Mouse (Mus musculus) cortical plate, adult 2 months (tissue): ENCODE results near the gene Maml3. TPM values are rescaled to one million over a fixed set of nuclear protein-coding genes. Genes with fewer than 3 reads are reported as not detected.

ENCODE experiments used
- H3K27ac ChIP-seq: fragments of 200-500 bp; 2 replicates; pipeline ENCODE4 v1.5.1; 2012; ENCODE audit warnings: low read length, control low read depth, inconsistent platforms; ENCODE audit not compliant: insufficient read depth
- H3K4me1 ChIP-seq: fragments of 200-500 bp; 2 replicates; pipeline ENCODE4 v1.6.1; 2011; ENCODE audit warnings: low read length; ENCODE audit not compliant: control insufficient read depth, insufficient read depth
- H3K4me3 ChIP-seq: fragments of 200-500 bp; 2 replicates; pipeline ENCODE4 v1.5.1; 2011; ENCODE audit warnings: mild to moderate bottlenecking, low read length, control low read depth; ENCODE audit not compliant: insufficient read depth
- CTCF ChIP-seq: fragments of 200-500 bp; IDR thresholded peaks from 2 replicates; pipeline ENCODE4 v1.5.1; 2011; ENCODE audit warnings: mild to moderate bottlenecking, control low read depth, low read length; ENCODE audit not compliant: insufficient read depth; ENCODE audit errors: extremely low read depth
- POLR2A ChIP-seq: fragments of 200-500 bp; IDR thresholded peaks from 2 replicates; pipeline ENCODE4 v1.6.1; 2011; ENCODE audit warnings: mild to moderate bottlenecking, low read length, control low read depth; ENCODE audit not compliant: insufficient read depth; ENCODE audit errors: extremely low read depth
- polyA plus RNA-seq: library from polyadenylated mRNA; depleted of rRNA; stranded (reverse); fragments of >200 nt; gene quantifications from 2 replicates; pipeline ENCODE4 v1.2.3, GENCODE M21; 2012

Gene Maml3
- polyA plus RNA-seq, 1 experiment, result 2.7 TPM

DNA sequence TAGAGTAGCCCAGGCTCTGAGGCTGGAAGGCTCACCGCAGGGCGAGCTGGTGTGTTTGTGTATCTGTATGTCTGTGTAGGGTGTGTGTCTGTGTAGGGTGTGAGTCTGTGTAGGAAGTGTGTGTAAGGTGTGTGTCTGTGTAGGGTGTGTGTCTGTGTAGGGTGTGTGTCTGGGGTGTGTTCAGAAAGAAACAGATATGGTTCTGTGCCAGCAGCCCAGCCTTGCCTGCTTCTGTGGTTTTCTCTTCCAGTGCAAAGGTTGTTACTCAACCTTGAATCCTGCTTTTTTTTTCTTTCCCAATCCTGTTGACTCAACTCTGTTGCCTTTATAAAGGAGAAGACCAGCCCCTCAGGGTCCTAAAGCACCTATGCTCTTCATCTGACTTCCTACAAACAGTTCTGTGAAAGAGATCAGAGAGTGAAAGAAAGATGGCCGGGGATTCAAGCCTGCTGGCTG, 444.0 kb downstream of the Maml3 start:
- Histone ChIP-seq H3K27ac (no peak overlapping the region), H3K4me1 (no peaks in the 10 kb centered on the region; the same call in 1 of the 2 replicates), H3K4me3 (no peak overlapping the region)
- TF ChIP-seq CTCF (no peak), POLR2A (no peak)

DNA sequence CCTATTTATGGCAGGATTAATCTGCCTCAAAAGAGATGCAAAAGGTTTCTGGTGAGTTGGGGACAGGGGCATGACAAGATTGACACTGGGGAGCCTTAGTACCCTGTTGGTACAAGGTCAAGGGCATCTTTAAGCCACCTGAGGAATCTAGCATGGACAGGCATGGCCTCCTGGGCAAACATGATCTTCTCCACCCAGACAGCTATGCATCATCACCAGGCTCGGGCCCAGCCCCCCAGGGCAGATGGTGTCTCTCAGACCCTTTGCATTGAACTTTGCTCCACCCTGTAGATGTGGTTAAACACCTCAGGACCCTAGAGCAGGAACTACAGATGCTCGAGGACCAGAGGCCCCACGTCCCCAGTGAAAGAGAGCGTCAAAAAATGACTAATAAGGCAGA, 444.8 kb downstream of the Maml3 start, which contains the start of gene Mgst2:
TSS of gene Mgst2 (plus strand) at position 301 of the 400 bp plus-strand sequence.
- TF ChIP-seq CTCF (no peak), POLR2A (no peak)
- Histone ChIP-seq H3K27ac (no peak within 1 kb of the TSS), H3K4me3 (no peak within 1 kb of the TSS), H3K4me1 (no peaks in the 10 kb centered on the region; the same call in 1 of the 2 replicates)

DNA sequence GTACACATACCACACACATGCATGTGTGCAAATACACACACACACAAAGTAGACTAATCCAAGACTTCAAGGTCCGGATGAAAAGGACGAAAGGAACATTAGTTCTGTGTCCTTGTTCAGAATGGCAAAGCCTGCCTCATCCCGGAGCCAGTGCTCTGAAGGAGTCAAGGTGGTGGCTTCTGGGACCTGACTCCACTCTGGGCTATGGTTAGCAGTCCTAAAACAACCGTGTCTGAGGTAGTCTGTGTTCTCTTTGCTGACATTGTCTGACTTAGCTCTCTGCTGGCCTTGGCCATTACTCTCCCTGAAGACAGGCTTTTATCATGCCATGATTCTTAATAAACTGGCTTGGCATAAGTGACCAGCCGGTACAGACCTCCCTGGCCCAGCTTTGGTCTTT, 445.5 kb downstream of the Maml3 start:
- H3K4me1 ChIP-seq, result no peaks in the 10 kb centered on the region; the same call in 1 of the 2 replicates
- H3K27ac ChIP-seq, result no peak overlapping the region
- no peak for TF ChIP-seq POLR2A
- no peak for TF ChIP-seq CTCF

DNA sequence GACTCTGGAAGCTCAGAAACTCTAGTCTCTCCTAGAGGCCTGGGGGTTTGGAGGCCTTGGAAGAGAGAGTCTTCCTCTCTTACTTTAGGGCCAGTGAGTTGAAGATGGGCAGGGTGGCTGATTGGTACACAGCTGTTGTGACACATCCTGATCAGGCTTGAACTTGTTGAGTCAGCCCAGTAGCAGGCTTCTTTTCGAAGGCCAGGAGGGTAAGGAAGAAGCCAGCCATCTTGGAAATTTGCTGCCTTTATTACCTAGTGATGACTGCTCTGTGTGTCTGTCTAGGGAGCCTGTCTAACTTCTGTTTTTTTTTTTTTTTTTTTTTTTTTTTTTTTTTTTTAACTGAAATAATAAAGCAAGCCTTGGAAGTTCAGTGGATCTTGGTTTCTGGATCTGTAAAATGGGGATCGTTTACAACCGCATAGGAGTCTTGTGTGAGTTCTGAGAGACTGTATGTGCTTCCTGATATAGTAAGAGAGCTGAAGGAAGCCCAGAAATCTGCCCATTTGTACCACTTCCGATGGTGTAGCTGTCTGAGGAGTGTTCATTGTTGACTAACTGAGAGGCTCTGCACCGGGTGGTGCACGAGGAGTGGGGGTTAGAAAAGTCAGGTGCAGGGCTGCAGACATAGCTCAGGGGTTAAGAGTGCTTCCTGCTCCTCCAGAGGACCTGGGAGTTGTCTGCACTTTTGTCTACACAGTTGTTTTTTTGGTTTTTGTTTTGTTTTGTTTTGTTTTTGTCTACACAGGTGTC, 450.4 kb downstream of the Maml3 start:
- H3K4me1 ChIP-seq, result no peaks in the 10 kb centered on the region
- H3K27ac ChIP-seq, result no peak overlapping the region
- no peak overlapping the region for H3K4me3 ChIP-seq
- TF ChIP-seq CTCF (no peak), POLR2A (no peak)

More for the DNA sequence above, 445.5 kb downstream of the Maml3 start:
- H3K4me3 ChIP-seq, result no peak overlapping the region

DNA sequence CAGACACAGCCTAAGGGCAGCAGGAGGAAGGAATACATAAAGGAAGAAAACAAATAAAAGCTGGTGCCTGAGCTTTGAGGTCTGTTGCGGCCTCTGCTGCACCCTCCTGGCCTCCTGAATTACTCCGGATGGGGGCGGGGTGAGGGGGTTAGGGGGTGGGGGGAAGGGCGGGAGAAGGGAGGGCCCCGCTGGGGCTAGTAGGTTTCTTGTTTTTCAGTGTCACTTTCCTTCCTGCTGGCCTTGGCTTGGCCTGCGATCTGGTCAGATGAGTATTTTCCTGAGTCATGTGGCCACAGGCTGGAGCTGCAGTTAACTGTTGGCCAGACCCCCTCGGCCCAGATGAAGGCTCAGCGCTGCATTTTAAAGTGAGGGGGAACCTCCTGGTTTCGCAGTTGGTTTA, 452.2 kb downstream of the Maml3 start:
- H3K27ac ChIP-seq, result no peak overlapping the region
- 0 out of 2 replicates have a peak, but pooled peaks cover 2% of the 10 kb centered on the region for H3K4me1 ChIP-seq
- H3K4me3 ChIP-seq, result no peak overlapping the region
- no peak for TF ChIP-seq CTCF
- TF ChIP-seq POLR2A, result no peak

DNA sequence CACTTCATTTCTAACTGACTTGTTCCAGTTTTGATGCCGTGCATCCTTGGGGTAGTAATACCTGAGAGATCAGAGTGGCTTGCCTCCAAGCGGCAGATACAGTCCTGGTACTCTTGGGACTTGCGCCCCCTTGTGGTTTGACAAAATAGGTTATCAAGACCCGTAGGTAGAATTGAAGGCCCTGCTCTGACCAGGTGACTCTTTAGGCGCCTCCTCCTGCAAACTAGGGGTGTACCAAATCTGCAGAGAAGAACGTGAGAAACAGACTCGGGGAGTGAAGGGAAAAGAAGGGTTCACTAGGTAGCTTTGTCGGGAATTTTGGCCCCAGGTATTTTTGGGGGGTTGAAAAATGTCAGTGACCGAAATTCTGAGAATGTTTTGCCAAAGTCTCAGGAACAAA, 452.6 kb downstream of the Maml3 start:
- Histone ChIP-seq H3K27ac (no peak overlapping the region), H3K4me1 (0 out of 2 replicates have a peak, but pooled peaks cover 2% of the 10 kb centered on the region), H3K4me3 (no peak overlapping the region)
- no peak for TF ChIP-seq POLR2A
- peak; percentile 63 for TF ChIP-seq CTCF

DNA sequence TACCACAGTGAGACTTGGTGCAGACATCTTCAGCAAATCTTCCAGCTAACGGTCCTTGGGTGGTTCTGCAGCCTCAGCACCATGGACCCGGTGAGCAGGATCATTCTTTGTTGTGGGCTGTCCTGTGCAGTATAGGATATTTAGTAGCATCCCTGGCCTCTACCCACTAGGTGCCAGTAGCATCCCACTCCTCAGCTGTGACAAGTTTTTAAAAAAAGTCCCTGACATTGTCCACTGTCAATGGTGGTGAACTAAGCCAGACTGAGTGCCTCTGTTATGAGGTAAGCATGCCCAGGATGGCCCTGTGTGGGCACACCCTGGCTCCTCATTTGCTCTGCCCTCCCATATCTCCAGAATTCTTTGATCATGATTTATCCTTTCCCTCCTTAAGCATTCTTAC, 453.7 kb downstream of the Maml3 start:
- Histone ChIP-seq H3K27ac (no peak overlapping the region), H3K4me3 (no peak overlapping the region), H3K4me1 (0 out of 2 replicates have a peak, but pooled peaks cover 2% of the 10 kb centered on the region)
- 0 out of 2 replicates have a peak, but pooled peaks have one; percentile 1 for TF ChIP-seq CTCF
- TF ChIP-seq POLR2A, result no peak

DNA sequence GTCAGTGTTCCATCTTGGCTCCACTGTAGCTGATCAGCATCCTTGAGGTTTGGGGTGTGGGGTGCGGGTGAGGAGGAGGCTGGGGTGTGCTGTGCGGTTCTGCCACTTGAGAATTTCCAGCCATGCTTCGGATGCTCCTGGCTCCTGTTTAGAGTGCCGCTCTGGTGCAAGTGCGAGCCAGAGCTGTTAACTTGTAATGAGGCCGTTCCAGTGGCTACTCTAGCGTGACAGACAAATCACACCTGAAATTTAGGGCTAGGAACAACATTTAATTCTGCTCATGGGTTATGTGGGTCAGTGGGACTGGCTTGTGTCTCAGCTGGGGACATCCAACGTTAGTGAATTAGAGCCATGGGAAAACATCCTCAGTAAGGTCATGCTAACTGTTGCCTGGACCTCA, 454.9 kb downstream of the Maml3 start:
- H3K4me3 ChIP-seq, result no peak overlapping the region
- H3K27ac ChIP-seq, result no peak overlapping the region
- TF ChIP-seq CTCF (no peak), POLR2A (no peak)
- 0 out of 2 replicates have a peak, but pooled peaks cover 2% of the 10 kb centered on the region for H3K4me1 ChIP-seq

DNA sequence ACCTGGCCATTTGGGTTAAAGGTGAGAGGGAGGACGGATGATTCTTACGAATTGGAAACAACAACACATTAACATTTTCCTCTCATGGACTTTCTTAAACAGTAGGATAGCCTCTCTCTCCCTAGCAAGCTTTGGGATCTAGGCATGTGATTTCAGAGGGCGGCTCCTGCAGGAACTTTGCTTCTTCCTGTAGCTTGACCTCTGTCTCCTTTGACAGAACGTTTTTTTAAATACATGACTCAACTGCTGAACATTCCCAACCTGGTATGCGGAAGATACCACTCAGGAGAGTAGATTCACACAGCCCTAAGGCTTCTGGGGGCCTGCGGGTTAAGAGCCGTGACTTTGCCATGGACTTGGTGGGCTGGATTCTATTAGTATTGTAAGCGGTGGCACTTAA, 455.4 kb downstream of the Maml3 start:
- H3K4me1 ChIP-seq, result 0 out of 2 replicates have a peak, but pooled peaks cover 2% of the 10 kb centered on the region
- H3K27ac ChIP-seq, result no peak overlapping the region
- TF ChIP-seq POLR2A, result no peak
- TF ChIP-seq CTCF, result no peak
- H3K4me3 ChIP-seq, result no peak overlapping the region

DNA sequence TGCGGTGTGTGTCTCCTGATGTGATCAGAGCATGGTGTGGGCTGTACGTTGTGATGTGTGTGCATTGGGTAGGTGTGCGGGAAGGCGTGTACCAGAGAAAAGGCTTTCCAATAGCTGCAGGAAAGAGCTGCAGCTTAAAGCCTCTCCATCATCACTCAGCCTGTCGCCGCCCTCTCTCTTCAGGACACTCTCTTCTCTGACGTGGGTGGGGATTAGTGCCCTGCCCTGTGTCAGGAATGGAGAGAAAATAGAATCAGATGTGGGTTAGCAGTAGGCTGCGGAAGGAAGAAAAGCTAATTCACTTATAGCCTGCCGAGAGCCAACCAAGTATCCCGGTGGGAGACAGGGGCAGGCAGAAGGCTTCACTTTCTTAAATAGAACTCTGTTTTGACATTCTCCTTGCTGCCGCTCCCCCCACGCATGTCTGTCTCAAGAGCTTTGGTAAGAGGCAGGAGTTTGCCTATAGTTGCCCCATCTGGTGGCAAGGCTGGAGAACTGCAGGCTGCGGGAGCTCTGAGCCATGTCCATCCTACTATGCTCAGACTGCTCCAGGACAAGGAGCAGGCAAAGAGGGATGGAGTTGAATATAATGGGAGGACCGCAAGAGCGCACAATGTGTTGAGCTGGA, 456.7 kb downstream of the Maml3 start:
- TF ChIP-seq POLR2A, result no peak
- peak; percentile 94 for TF ChIP-seq CTCF
- no peak overlapping the region for H3K27ac ChIP-seq
- H3K4me1 ChIP-seq, result 0 out of 2 replicates have a peak, but pooled peaks cover 2% of the 10 kb centered on the region
- H3K4me3 ChIP-seq, result no peak overlapping the region
